Mouse (Mus musculus): ENCODE results near the gene Amn.

- TF ChIP-seq CTCF (conservative IDR thresholded peaks at IDR 0.05; ENCODE audit: insufficient read depth, insufficient read length, low read depth, low read length), result no peak
- TF ChIP-seq POLR2A (IDR thresholded peaks at IDR 0.05; ENCODE audit: low read depth, low read length), result no peak
These were observed 7.2 kb upstream of the Amn start for GRCm38 (mm10) chr12:111263650-111264049.
